Mouse (Mus musculus) brown adipose tissue, adult 24 weeks (tissue): ENCODE results near the gene Btbd35f2. TPM values are rescaled to one million over a fixed set of nuclear protein-coding genes. Genes with fewer than 3 reads are reported as not detected.
"Not testable (repeated sequence)": the region's sequence is repeated elsewhere in the genome, so short reads cannot be mapped to it uniquely, and the experiment has no call there.

Experiments used
- H3K27ac ChIP-seq: fragments of 200-500 bp; replicated peaks from 2 replicates; pipeline ENCODE4 v1.5.1; 2012; ENCODE audit warnings: low read depth, mild to moderate bottlenecking, low read length
- H3K4me1 ChIP-seq: fragments of 200-500 bp; 2 replicates; pipeline ENCODE4 v1.6.1; 2012; ENCODE audit warnings: low read length, mixed read lengths; ENCODE audit not compliant: control insufficient read depth, insufficient read depth, insufficient read length
- H3K4me3 ChIP-seq: fragments of 200-500 bp; 2 replicates; pipeline ENCODE4 v1.5.1; 2012; ENCODE audit warnings: low read depth, mild to moderate bottlenecking, low read length, moderate library complexity; ENCODE audit not compliant: insufficient read depth
- polyA plus RNA-seq: library from polyadenylated mRNA; stranded (reverse); fragments of >200 nt; gene quantifications from 2 replicates; pipeline ENCODE4 v1.2.4, GENCODE M21; 2012; ENCODE audit not compliant: missing spikeins, insufficient read depth, insufficient read length

Btbd35f2 gene
- not detected in 2 replicates for polyA plus RNA-seq

DNA sequence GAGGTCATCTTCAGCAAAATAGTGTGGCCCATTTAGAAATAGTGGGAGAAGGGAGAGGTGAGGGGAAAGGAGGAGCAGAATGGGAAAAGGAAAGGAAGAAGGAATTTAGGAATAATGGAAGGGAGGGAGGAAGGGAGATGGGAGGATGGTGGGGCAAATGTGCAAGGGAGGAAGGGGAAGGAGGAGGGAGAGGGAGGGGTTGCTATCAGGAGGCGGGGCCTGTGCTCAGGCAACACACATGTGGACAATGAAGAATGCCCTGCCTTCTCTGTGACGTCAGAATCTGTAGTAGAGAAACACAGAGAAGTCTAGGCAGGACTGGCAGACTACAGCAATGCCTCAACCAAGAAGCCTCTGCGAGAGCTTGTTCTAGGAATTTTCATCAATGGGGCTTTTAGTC, at the start of gene Btbd35f2:
TSS of gene Btbd35f2 (plus strand) at position 301 of the 400 bp plus-strand sequence.
- H3K27ac ChIP-seq, H3K4me1 ChIP-seq: not testable (repeated sequence)

More for the DNA sequence above, at the start of gene Btbd35f2:
- not testable (repeated sequence) for H3K4me3 ChIP-seq

Other genes with a start within 250 kb of the Btbd35f2 start
- gene Btbd35f22, start 230.6 kb upstream of the Btbd35f2 start, polyA plus RNA-seq = not detected in 2 replicates